Mouse (Mus musculus) testis, adult 2 months (tissue): ENCODE data around the gene Nxn. TPM values are rescaled to one million over a fixed set of nuclear protein-coding genes. Genes with fewer than 3 reads are reported as not detected.

Experiments
- H3K27ac ChIP-seq: fragments of 200-500 bp; 2 replicates; pipeline ENCODE4 v1.5.1; 2012; ENCODE audit warnings: low read depth, low read length; ENCODE audit not compliant: control insufficient read depth, insufficient read depth
- H3K27me3 ChIP-seq: fragments of 200-500 bp; 2 replicates; pipeline ENCODE4 v1.6.1; 2012; ENCODE audit warnings: mild to moderate bottlenecking, low read length, moderate library complexity; ENCODE audit not compliant: control insufficient read depth, insufficient read depth
- H3K36me3 ChIP-seq: fragments of 200-500 bp; 2 replicates; pipeline ENCODE4 v1.6.1; 2012; ENCODE audit warnings: mild to moderate bottlenecking, low read length; ENCODE audit not compliant: control insufficient read depth, insufficient read depth
- H3K4me1 ChIP-seq: fragments of 200-500 bp; 2 replicates; pipeline ENCODE4 v1.6.1; 2012; ENCODE audit warnings: low read length; ENCODE audit not compliant: control insufficient read depth, insufficient read depth
- H3K4me3 ChIP-seq: fragments of 200-500 bp; 2 replicates; pipeline ENCODE4 v1.5.1; 2012; ENCODE audit warnings: low read depth, mild to moderate bottlenecking, low read length, moderate library complexity, mixed read lengths; ENCODE audit not compliant: control insufficient read depth
- CTCF ChIP-seq: fragments of 200-500 bp; IDR thresholded peaks from 2 replicates; pipeline ENCODE4 v1.5.1; 2012; ENCODE audit warnings: low read depth, mild to moderate bottlenecking, inconsistent platforms, low read length, moderate library complexity; ENCODE audit not compliant: control insufficient read depth, insufficient read depth, insufficient replicate concordance
- POLR2A ChIP-seq: fragments of 200-500 bp; IDR thresholded peaks from 2 replicates; pipeline ENCODE4 v1.6.1; 2012; ENCODE audit warnings: low read depth, mild to moderate bottlenecking, inconsistent platforms, low read length, moderate library complexity; ENCODE audit not compliant: control insufficient read depth
- polyA plus RNA-seq: library from polyadenylated mRNA; depleted of rRNA; stranded (reverse); fragments of >200 nt; gene quantifications from 2 replicates; pipeline ENCODE4 v1.2.3, GENCODE M21; 2012

Gene Nxn
- polyA plus RNA-seq, 1 experiment = 83.2 TPM

GRCm38 (mm10) chr11:76372534-76372933, 26.4 kb downstream of the Nxn start:
- no peak for TF ChIP-seq POLR2A
- no peak for TF ChIP-seq CTCF
- no peak overlapping the region for H3K27ac ChIP-seq
- peaks cover 5% of the 10 kb centered on the region; the same call in 1 of the 2 replicates for H3K4me1 ChIP-seq
- no peak overlapping the region for H3K4me3 ChIP-seq
- no peaks in the 10 kb centered on the region for H3K36me3 ChIP-seq
- H3K27me3 ChIP-seq = no peaks in the 10 kb centered on the region

- H3K36me3 ChIP-seq = no peaks in the 10 kb centered on the region
- H3K27me3 ChIP-seq = no peaks in the 10 kb centered on the region
- no peak overlapping the region for H3K4me3 ChIP-seq
- H3K4me1 ChIP-seq = peaks cover 5% of the 10 kb centered on the region; the same call in 1 of the 2 replicates
- H3K27ac ChIP-seq = no peak overlapping the region
- TF ChIP-seq POLR2A = no peak
- no peak for TF ChIP-seq CTCF
Observed at GRCm38 (mm10) chr11:76372120-76372519, 26.8 kb downstream of the Nxn start.

- no peak overlapping the region for H3K4me3 ChIP-seq
- H3K4me1 ChIP-seq = peaks cover 5% of the 10 kb centered on the region; the same call in 1 of the 2 replicates
- H3K27me3 ChIP-seq = no peaks in the 10 kb centered on the region
- TF ChIP-seq CTCF (no peak), POLR2A (no peak)
- H3K36me3 ChIP-seq = no peaks in the 10 kb centered on the region
- no peak overlapping the region for H3K27ac ChIP-seq
Observed at GRCm38 (mm10) chr11:76370491-76370890, 28.4 kb downstream of the Nxn start.

GRCm38 (mm10) chr11:76366720-76367119, 32.2 kb downstream of the Nxn start:
- Histone ChIP-seq H3K27ac (no peak overlapping the region), H3K36me3 (no peaks in the 10 kb centered on the region), H3K27me3 (no peaks in the 10 kb centered on the region), H3K4me3 (no peak overlapping the region), H3K4me1 (no peaks in the 10 kb centered on the region)
- no peak for TF ChIP-seq CTCF

GRCm38 (mm10) chr11:76364038-76364437, 34.9 kb downstream of the Nxn start:
- TF ChIP-seq POLR2A (no peak), CTCF (no peak)

GRCm38 (mm10) chr11:76363636-76364035, 35.3 kb downstream of the Nxn start:
- Histone ChIP-seq H3K27ac (no peak overlapping the region), H3K4me1 (no peaks in the 10 kb centered on the region), H3K36me3 (no peaks in the 10 kb centered on the region), H3K27me3 (no peaks in the 10 kb centered on the region), H3K4me3 (no peak overlapping the region)
- no peak for TF ChIP-seq CTCF
- TF ChIP-seq POLR2A = no peak

More at GRCm38 (mm10) chr11:76364038-76364437, 34.9 kb downstream of the Nxn start:
- H3K36me3 ChIP-seq = no peaks in the 10 kb centered on the region
- no peak overlapping the region for H3K27ac ChIP-seq
- H3K27me3 ChIP-seq = no peaks in the 10 kb centered on the region
- H3K4me1 ChIP-seq = no peaks in the 10 kb centered on the region
- no peak overlapping the region for H3K4me3 ChIP-seq

- Histone ChIP-seq H3K27me3 (no peaks in the 10 kb centered on the region), H3K36me3 (no peaks in the 10 kb centered on the region), H3K4me3 (no peak overlapping the region), H3K27ac (no peak overlapping the region), H3K4me1 (no peaks in the 10 kb centered on the region)
- TF ChIP-seq POLR2A (no peak), CTCF (no peak)
Observed at GRCm38 (mm10) chr11:76363178-76363577, 35.8 kb downstream of the Nxn start.

GRCm38 (mm10) chr11:76361422-76361821, 37.5 kb downstream of the Nxn start:
- no peaks in the 10 kb centered on the region for H3K27me3 ChIP-seq
- H3K36me3 ChIP-seq = no peaks in the 10 kb centered on the region
- H3K27ac ChIP-seq = no peak overlapping the region
- H3K4me1 ChIP-seq = no peaks in the 10 kb centered on the region; the same call in 1 of the 2 replicates
- H3K4me3 ChIP-seq = no peak overlapping the region
- TF ChIP-seq CTCF (no peak), POLR2A (no peak)
